Mouse (Mus musculus) myocyte (in vitro differentiated cells): ENCODE data around the gene Cep170.
A peak's percentile ranks its signal among the peaks of the same experiment; 100 is the strongest.

Source experiments
- POLR2A ChIP-seq: IDR thresholded peaks from one replicate; pipeline ENCODE4 v1.6.1; 2011; ENCODE audit warnings: low read depth, mild to moderate bottlenecking, control low read depth, moderate library complexity; ENCODE audit not compliant: insufficient read length
- TCF12 ChIP-seq: IDR thresholded peaks from one replicate; pipeline ENCODE4 v1.6.1; 2011; ENCODE audit warnings: mild to moderate bottlenecking, control low read depth; ENCODE audit not compliant: poor library complexity, insufficient read depth, severe bottlenecking

- no peak for TF ChIP-seq TCF12
- TF ChIP-seq POLR2A: peak; percentile 76
These were observed 403 bp downstream of the Cep170 start for GRCm38 (mm10) chr1:176813292-176814035.
